Mouse (Mus musculus) lung, adult 2 months (tissue): ENCODE measurements around the gene Fut7.

Source experiments
- CTCF ChIP-seq: fragments of 200-500 bp; IDR thresholded peaks from 2 replicates; pipeline ENCODE4 v1.5.1; 2011; ENCODE audit warnings: mild to moderate bottlenecking, low read length, control low read depth; ENCODE audit not compliant: insufficient read depth
- POLR2A ChIP-seq: fragments of 200-500 bp; IDR thresholded peaks from 2 replicates; pipeline ENCODE4 v1.6.1; 2011; ENCODE audit warnings: low read depth, mild to moderate bottlenecking, control low read depth, low read length, borderline replicate concordance; ENCODE audit errors: extremely low read depth

GRCm38 (mm10) chr2:25460135-25460534 is 37.1 kb downstream of the Fut7 start:
- no peak for TF ChIP-seq POLR2A
- no peak for TF ChIP-seq CTCF
